Mouse (Mus musculus) limb, embryonic 14.5 days (tissue): Measurements from ENCODE around the gene Cited2. TPM values are rescaled to one million over a fixed set of nuclear protein-coding genes. Genes with fewer than 3 reads are reported as not detected.

Experiments used
- ATAC-seq: fragments of 200-750 bp; cut with Nextera tagmentation; 2 replicates; pipeline ENCODE4 v1.8.0; 2017; ENCODE audit warnings: low read depth, moderate number of reproducible peaks, moderate TSS enrichment; ENCODE audit not compliant: low FRiP score
- DNase-seq: peaks from one replicate; pipeline ENCODE4 v3.0.0-alpha.2; 2015; ENCODE audit warnings: low spot score
- H3K27ac ChIP-seq: fragments of 300-500 bp; sonication (generic); replicated peaks from 2 replicates; pipeline ENCODE4 v1.5.1; 2014; ENCODE audit warnings: low read depth, mild to moderate bottlenecking, low read length, moderate library complexity, mixed read lengths
- H3K27me3 ChIP-seq: fragments of 300-500 bp; sonication (generic); 2 replicates; pipeline ENCODE4 v1.6.1; 2014; ENCODE audit warnings: low read length, mixed read lengths; ENCODE audit not compliant: control insufficient read depth, insufficient read depth
- H3K36me3 ChIP-seq: fragments of 300-500 bp; sonication (generic); 2 replicates; pipeline ENCODE4 v1.6.1; 2014; ENCODE audit warnings: mild to moderate bottlenecking, low read length, moderate library complexity, mixed read lengths; ENCODE audit not compliant: control insufficient read depth, insufficient read depth
- H3K4me1 ChIP-seq: fragments of 300-500 bp; sonication (generic); 2 replicates; pipeline ENCODE4 v1.6.1; 2014; ENCODE audit warnings: antibody characterized with exemption, low read length, mixed read lengths; ENCODE audit not compliant: control insufficient read depth, insufficient read depth
- H3K4me2 ChIP-seq: fragments of 300-500 bp; sonication (generic); replicated peaks from 2 replicates; pipeline ENCODE4 v1.6.1; 2014; ENCODE audit warnings: low read depth, mild to moderate bottlenecking, low read length, moderate library complexity; ENCODE audit not compliant: severe bottlenecking
- H3K4me3 ChIP-seq: fragments of 300-500 bp; sonication (generic); replicated peaks from 2 replicates; pipeline ENCODE4 v1.5.1; 2014; ENCODE audit warnings: low read length
- H3K9ac ChIP-seq: fragments of 300-500 bp; sonication (generic); 2 replicates; pipeline ENCODE4 v1.6.1; 2014; ENCODE audit warnings: mild to moderate bottlenecking, low read depth, low read length, moderate library complexity; ENCODE audit not compliant: severe bottlenecking
- H3K9me3 ChIP-seq: fragments of 300-500 bp; sonication (generic); 2 replicates; pipeline ENCODE4 v1.6.1; 2016; ENCODE audit warnings: low read length; ENCODE audit not compliant: control insufficient read depth
- POLR2A ChIP-seq: fragments of 200-500 bp; IDR thresholded peaks from 2 replicates; pipeline ENCODE4 v1.8.0; 2012; ENCODE audit warnings: inconsistent platforms, mild to moderate bottlenecking, moderate library complexity, borderline replicate concordance; ENCODE audit not compliant: insufficient read depth, insufficient read length; ENCODE audit errors: extremely low read depth
- WGBS: fragments of 180-500 bp; shearing (Covaris S2); extraction: QIAGEN DNeasy Blood & Tissue Kit; methylation state at CpG from one replicate; pipeline ENCODE4 v1.1.7; 2014; 5-methylcytosine and 5-hydroxymethylcytosine counted together
- polyA plus RNA-seq, 2 experiments: library from polyadenylated mRNA; depleted of rRNA in 1 of 2; stranded (reverse) in 1 of 2; unstranded in 1 of 2; fragments of >200 nt; fragmentation: Nextera tagmentation in 1 of 2; extraction: Ambion mirVana in 1 of 2; gene quantifications; 2 replicates each; pipeline versions ENCODE4 v1.2.1 to v1.2.3; 2012 to 2014

The Cited2 gene
- polyA plus RNA-seq, 2 experiments = 44.7 to 55.7 TPM

GRCm38 (mm10) chr10:17727161-17727925 is 4.3 kb downstream of the Cited2 start:
- DNase-seq (peak; percentile 37), ATAC-seq (no peak)
- H3K4me3 ChIP-seq = no peak overlapping the region
- H3K9me3 ChIP-seq = no peaks in the 10 kb centered on the region
- H3K27me3 ChIP-seq = no peaks in the 10 kb centered on the region
- H3K4me1 ChIP-seq = peaks cover 14% of the 10 kb centered on the region; the same call in 1 of the 2 replicates
- H3K27ac ChIP-seq = no peak overlapping the region
- no peaks in the 10 kb centered on the region for H3K36me3 ChIP-seq
- 10% methylated on average over 15 of the region's 15 CpGs for WGBS
- peak overlapping the region; percentile 59 for H3K4me2 ChIP-seq
- no peak for TF ChIP-seq POLR2A
- no peak overlapping the region for H3K9ac ChIP-seq

- peaks cover 14% of the 10 kb centered on the region; the same call in 1 of the 2 replicates for H3K4me1 ChIP-seq
- H3K4me3 ChIP-seq = no peak overlapping the region
- ATAC-seq (no peak), DNase-seq (peak; percentile 86)
- no peaks in the 10 kb centered on the region for H3K36me3 ChIP-seq
- under 1% methylated on average over 5 of the region's 5 CpGs for WGBS
- H3K9me3 ChIP-seq = no peaks in the 10 kb centered on the region
- no peak overlapping the region for H3K27ac ChIP-seq
- H3K9ac ChIP-seq = no peak overlapping the region
- no peak for TF ChIP-seq POLR2A
- H3K27me3 ChIP-seq = no peaks in the 10 kb centered on the region
- peak overlapping the region; percentile 59; the same call in 1 of the 2 replicates for H3K4me2 ChIP-seq
These were observed 4.9 kb downstream of the Cited2 start for GRCm38 (mm10) chr10:17727926-17728279.

GRCm38 (mm10) chr10:17728711-17729110 is 5.7 kb downstream of the Cited2 start:
- Histone ChIP-seq H3K27ac (no peak overlapping the region), H3K36me3 (no peaks in the 10 kb centered on the region), H3K4me2 (no peak overlapping the region), H3K9ac (no peak overlapping the region), H3K4me1 (peaks cover 14% of the 10 kb centered on the region; the same call in 1 of the 2 replicates), H3K4me3 (no peak overlapping the region), H3K27me3 (no peaks in the 10 kb centered on the region), H3K9me3 (no peaks in the 10 kb centered on the region)
- no peak for ATAC-seq
- DNase-seq = no peak
- no peak for TF ChIP-seq POLR2A
- WGBS = 9% methylated on average over 4 of the region's 4 CpGs

- H3K9me3 ChIP-seq = no peaks in the 10 kb centered on the region
- no peak overlapping the region for H3K27ac ChIP-seq
- no peak overlapping the region for H3K4me2 ChIP-seq
- no peak overlapping the region for H3K4me3 ChIP-seq
- H3K4me1 ChIP-seq = peaks cover 14% of the 10 kb centered on the region; the same call in 1 of the 2 replicates
- TF ChIP-seq POLR2A = no peak
- no peak overlapping the region for H3K9ac ChIP-seq
- ATAC-seq (no peak), DNase-seq (no peak)
- 67% methylated on average over 6 of the region's 6 CpGs for WGBS
- no peaks in the 10 kb centered on the region for H3K27me3 ChIP-seq
- H3K36me3 ChIP-seq = no peaks in the 10 kb centered on the region
These were observed 6.5 kb downstream of the Cited2 start for GRCm38 (mm10) chr10:17729476-17729875.

- Histone ChIP-seq H3K9me3 (no peaks in the 10 kb centered on the region), H3K9ac (no peak overlapping the region), H3K27me3 (no peaks in the 10 kb centered on the region), H3K4me1 (no peaks in the 10 kb centered on the region), H3K36me3 (no peaks in the 10 kb centered on the region), H3K4me2 (no peak overlapping the region), H3K4me3 (no peak overlapping the region), H3K27ac (no peak overlapping the region)
- DNase-seq = peak; percentile 89
- no peak for TF ChIP-seq POLR2A
- 0 out of 2 replicates have a peak, but pooled peaks have one; percentile 37 for ATAC-seq
- WGBS = 19% methylated on average over 4 of the region's 4 CpGs
These were observed 10.0 kb downstream of the Cited2 start for GRCm38 (mm10) chr10:17733057-17733456.
